Mouse (Mus musculus) hindbrain, embryonic 12.5 days (tissue): ENCODE measurements around the gene Gm10073. TPM values are rescaled to one million over a fixed set of nuclear protein-coding genes. Genes with fewer than 3 reads are reported as not detected.

Experiments
- ATAC-seq: fragments of 200-750 bp; cut with Nextera tagmentation; 2 replicates; pipeline ENCODE4 v1.8.0; 2017; ENCODE audit warnings: moderate TSS enrichment; ENCODE audit not compliant: low FRiP score
- H3K27ac ChIP-seq: fragments of 300-500 bp; sonication (generic); 2 replicates; pipeline ENCODE4 v1.5.1; 2016; ENCODE audit warnings: mild to moderate bottlenecking
- H3K27me3 ChIP-seq: fragments of 300-500 bp; sonication (generic); 2 replicates; pipeline ENCODE4 v1.6.1; 2016; ENCODE audit warnings: mild to moderate bottlenecking
- H3K36me3 ChIP-seq: fragments of 300-500 bp; sonication (generic); 2 replicates; pipeline ENCODE4 v1.6.1; 2016; ENCODE audit warnings: mild to moderate bottlenecking
- H3K4me1 ChIP-seq: fragments of 300-500 bp; sonication (generic); 2 replicates; pipeline ENCODE4 v1.6.1; 2016
- H3K4me2 ChIP-seq: fragments of 300-500 bp; sonication (generic); replicated peaks from 2 replicates; pipeline ENCODE4 v1.6.1; 2016; ENCODE audit warnings: mild to moderate bottlenecking
- H3K4me3 ChIP-seq: fragments of 300-500 bp; sonication (generic); 2 replicates; pipeline ENCODE4 v1.5.1; 2016; ENCODE audit warnings: mild to moderate bottlenecking
- H3K9ac ChIP-seq: fragments of 300-500 bp; sonication (generic); 2 replicates; pipeline ENCODE4 v1.6.1; 2016; ENCODE audit warnings: mild to moderate bottlenecking, moderate library complexity
- H3K9me3 ChIP-seq: fragments of 300-500 bp; sonication (generic); replicated peaks from 2 replicates; pipeline ENCODE4 v1.6.1; 2016; ENCODE audit warnings: mild to moderate bottlenecking
- WGBS: fragments of 180-500 bp; shearing (Covaris S2); methylation state at CpG from one replicate; pipeline ENCODE4 v1.1.7; 2016; 5-methylcytosine and 5-hydroxymethylcytosine counted together
- polyA plus RNA-seq: library from polyadenylated mRNA; unstranded; fragments of >200 nt; fragmentation: Nextera tagmentation; extraction: Ambion mirVana; gene quantifications from 2 replicates; pipeline ENCODE4 v1.2.1, GENCODE M21; 2016

The Gm10073 gene
- polyA plus RNA-seq, 1 experiment from 2014 or later = 3.8 TPM

GRCm38 (mm10) chr8:106539193-106539592, 34.1 kb downstream of the Gm10073 start:
- Histone ChIP-seq H3K9ac (no peak overlapping the region), H3K27ac (no peak overlapping the region), H3K4me1 (0 out of 2 replicates have a peak, but pooled peaks cover 4% of the 10 kb centered on the region), H3K9me3 (no peaks in the 10 kb centered on the region), H3K4me3 (no peak overlapping the region), H3K4me2 (no peak overlapping the region), H3K27me3 (no peaks in the 10 kb centered on the region), H3K36me3 (no peaks in the 10 kb centered on the region)
- WGBS = 54% methylated on average over 5 of the region's 5 CpGs
- no peak for ATAC-seq

GRCm38 (mm10) chr8:106535448-106535847, 37.8 kb downstream of the Gm10073 start:
- Histone ChIP-seq H3K27ac (no peak overlapping the region), H3K4me1 (0 out of 2 replicates have a peak, but pooled peaks cover 4% of the 10 kb centered on the region), H3K9ac (no peak overlapping the region), H3K4me2 (no peak overlapping the region), H3K27me3 (no peaks in the 10 kb centered on the region), H3K36me3 (no peaks in the 10 kb centered on the region), H3K9me3 (no peaks in the 10 kb centered on the region), H3K4me3 (no peak overlapping the region)
- ATAC-seq = no peak
- 76% methylated on average over 4 of the region's 4 CpGs for WGBS

- WGBS = 41% methylated on average over 6 of the region's 6 CpGs
- no peak for ATAC-seq
Observed at GRCm38 (mm10) chr8:106534449-106534848, 38.8 kb downstream of the Gm10073 start.

GRCm38 (mm10) chr8:106533709-106534108, 39.6 kb downstream of the Gm10073 start:
- Histone ChIP-seq H3K9ac (no peak overlapping the region), H3K27ac (no peak overlapping the region), H3K9me3 (no peaks in the 10 kb centered on the region), H3K4me1 (0 out of 2 replicates have a peak, but pooled peaks cover 1% of the 10 kb centered on the region), H3K4me2 (no peak overlapping the region), H3K27me3 (no peaks in the 10 kb centered on the region), H3K36me3 (no peaks in the 10 kb centered on the region), H3K4me3 (no peak overlapping the region)
- ATAC-seq = no peak
- 84% methylated on average over 7 of the region's 7 CpGs for WGBS

More at GRCm38 (mm10) chr8:106534449-106534848, 38.8 kb downstream of the Gm10073 start:
- 0 out of 2 replicates have a peak, but pooled peaks cover 4% of the 10 kb centered on the region for H3K4me1 ChIP-seq
- no peaks in the 10 kb centered on the region for H3K9me3 ChIP-seq
- no peak overlapping the region for H3K27ac ChIP-seq
- no peak overlapping the region for H3K4me2 ChIP-seq
- no peaks in the 10 kb centered on the region for H3K27me3 ChIP-seq
- no peak overlapping the region for H3K9ac ChIP-seq
- no peak overlapping the region for H3K4me3 ChIP-seq
- no peaks in the 10 kb centered on the region for H3K36me3 ChIP-seq

- Histone ChIP-seq H3K4me3 (no peak overlapping the region), H3K4me2 (no peak overlapping the region), H3K4me1 (no peaks in the 10 kb centered on the region), H3K9me3 (no peaks in the 10 kb centered on the region), H3K36me3 (no peaks in the 10 kb centered on the region), H3K27ac (no peak overlapping the region), H3K9ac (no peak overlapping the region), H3K27me3 (no peaks in the 10 kb centered on the region)
- WGBS = 70% methylated on average over 4 of the region's 4 CpGs
- ATAC-seq = no peak
Observed at GRCm38 (mm10) chr8:106530566-106530965, 42.7 kb downstream of the Gm10073 start.

- no peak overlapping the region for H3K4me3 ChIP-seq
- no peaks in the 10 kb centered on the region; the same call in 1 of the 2 replicates for H3K27me3 ChIP-seq
- no peaks in the 10 kb centered on the region for H3K36me3 ChIP-seq
- no peaks in the 10 kb centered on the region for H3K9me3 ChIP-seq
- H3K4me2 ChIP-seq = no peak overlapping the region
- H3K4me1 ChIP-seq = no peaks in the 10 kb centered on the region
- no peak overlapping the region for H3K9ac ChIP-seq
- ATAC-seq = no peak
- H3K27ac ChIP-seq = no peak overlapping the region
- 96% methylated on average over 10 of the region's 10 CpGs for WGBS
Observed at GRCm38 (mm10) chr8:106529885-106530482, 43.3 kb downstream of the Gm10073 start.

GRCm38 (mm10) chr8:106528596-106529249, 44.5 kb downstream of the Gm10073 start:
- H3K9ac ChIP-seq = no peak overlapping the region
- no peak overlapping the region for H3K27ac ChIP-seq
- no peak overlapping the region for H3K4me2 ChIP-seq
- H3K36me3 ChIP-seq = no peaks in the 10 kb centered on the region
- no peaks in the 10 kb centered on the region; the same call in 1 of the 2 replicates for H3K27me3 ChIP-seq
- ATAC-seq = no peak
- no peaks in the 10 kb centered on the region for H3K9me3 ChIP-seq
- no peak overlapping the region for H3K4me3 ChIP-seq
- WGBS = 87% methylated on average over 9 of the region's 9 CpGs
- H3K4me1 ChIP-seq = no peaks in the 10 kb centered on the region

- H3K9me3 ChIP-seq = no peaks in the 10 kb centered on the region
- no peak for ATAC-seq
- no peak overlapping the region for H3K4me3 ChIP-seq
- H3K4me1 ChIP-seq = no peaks in the 10 kb centered on the region
- no peak overlapping the region for H3K4me2 ChIP-seq
- H3K9ac ChIP-seq = no peak overlapping the region
- H3K36me3 ChIP-seq = no peaks in the 10 kb centered on the region
- H3K27me3 ChIP-seq = no peaks in the 10 kb centered on the region; the same call in 1 of the 2 replicates
- 90% methylated on average over 9 of the region's 9 CpGs for WGBS
- no peak overlapping the region for H3K27ac ChIP-seq
Observed at GRCm38 (mm10) chr8:106527241-106528036, 45.8 kb downstream of the Gm10073 start.

GRCm38 (mm10) chr8:106526725-106527124, 46.5 kb downstream of the Gm10073 start:
- H3K27ac ChIP-seq = no peak overlapping the region
- 58% methylated on average over 6 of the region's 6 CpGs for WGBS
- no peak for ATAC-seq
- no peaks in the 10 kb centered on the region; the same call in 1 of the 2 replicates for H3K27me3 ChIP-seq
- H3K9ac ChIP-seq = no peak overlapping the region
- H3K9me3 ChIP-seq = no peaks in the 10 kb centered on the region
- no peaks in the 10 kb centered on the region for H3K36me3 ChIP-seq
- H3K4me1 ChIP-seq = no peaks in the 10 kb centered on the region
- no peak overlapping the region for H3K4me3 ChIP-seq
- H3K4me2 ChIP-seq = no peak overlapping the region

Other genes with a start within 250 kb of the Gm10073 start
- 29.2 and 31.2 TPM in 2 replicates for gene Smpd3, start 235.5 kb downstream of the Gm10073 start, polyA plus RNA-seq
- 36.0 and 37.3 TPM in 2 replicates for gene Zfp90, start 158.1 kb downstream of the Gm10073 start, polyA plus RNA-seq
- gene 6030452D12Rik, start 72.9 kb downstream of the Gm10073 start, polyA plus RNA-seq = not detected in 2 replicates
- 7.7 and 10.0 TPM in 2 replicates for gene Cdh3, start 62.6 kb downstream of the Gm10073 start, polyA plus RNA-seq
- 6.9 and 9.2 TPM in 2 replicates for gene Cdh1, start 29.9 kb upstream of the Gm10073 start, polyA plus RNA-seq
- gene Tango6, start 109.6 kb upstream of the Gm10073 start, polyA plus RNA-seq = 10.3 and 10.8 TPM in 2 replicates